Mouse (Mus musculus) adrenal gland, adult 2 months (tissue): ENCODE results near the gene Dennd1c. TPM values are rescaled to one million over a fixed set of nuclear protein-coding genes. Genes with fewer than 3 reads are reported as not detected.
"Not testable (repeated sequence)": the region's sequence is repeated elsewhere in the genome, so short reads cannot be mapped to it uniquely, and the experiment has no call there.

Experiments
- DNase-seq: peaks from one replicate; pipeline ENCODE4 v3.0.0; 2021
- polyA plus RNA-seq: library from polyadenylated mRNA; depleted of rRNA; stranded (reverse); fragments of >200 nt; gene quantifications from 2 replicates; pipeline ENCODE4 v1.2.3, GENCODE M21; 2012
- total RNA-seq, 2 experiments: library from RNA; stranded (reverse); gene quantifications; 2 replicates each; pipeline ENCODE4 v1.2.3; 2021

Gene Dennd1c
- total and polyA plus RNA-seq, 3 experiments = 1.8 to 3.3 (median 1.8) TPM

- DNase-seq = peak; percentile 49
These were observed 17.7 kb upstream of the Dennd1c start for GRCm38 (mm10) chr17:57095855-57096622.

GRCm38 (mm10) chr17:57094222-57094621, 15.9 kb upstream of the Dennd1c start:
- peak; percentile 24 for DNase-seq

GRCm38 (mm10) chr17:57087049-57087832, 8.9 kb upstream of the Dennd1c start, which contains the start of gene Tubb4a:
TSS of gene Tubb4a (minus strand) at chr17:57087782.
- DNase-seq = peak; percentile 30

- DNase-seq = no peak
These were observed 7.8 kb upstream of the Dennd1c start for GRCm38 (mm10) chr17:57085970-57086757.

GRCm38 (mm10) chr17:57082481-57082880, 4.2 kb upstream of the Dennd1c start:
- no peak for DNase-seq

GRCm38 (mm10) chr17:57081234-57081842, 3.0 kb upstream of the Dennd1c start:
- DNase-seq = no peak

GRCm38 (mm10) chr17:57079919-57080318, 1.6 kb upstream of the Dennd1c start:
- no peak for DNase-seq

GRCm38 (mm10) chr17:57076916-57077315, 1.4 kb downstream of the Dennd1c start:
- DNase-seq = no peak

GRCm38 (mm10) chr17:57070699-57071098, 7.6 kb downstream of the Dennd1c start:
- DNase-seq = no peak

- no peak for DNase-seq
These were observed 8.0 kb downstream of the Dennd1c start for GRCm38 (mm10) chr17:57070272-57070671.

- DNase-seq = no peak
These were observed 11.4 kb downstream of the Dennd1c start for GRCm38 (mm10) chr17:57066908-57067307.

GRCm38 (mm10) chr17:57063031-57063430, 15.3 kb downstream of the Dennd1c start:
- DNase-seq = no peak

GRCm38 (mm10) chr17:57062548-57062947, 15.8 kb downstream of the Dennd1c start:
- DNase-seq = peak; percentile 14

GRCm38 (mm10) chr17:57062011-57062521, 16.2 kb downstream of the Dennd1c start:
- DNase-seq = peak; percentile 27

- DNase-seq = peak; percentile 56
These were observed 17.2 kb downstream of the Dennd1c start for GRCm38 (mm10) chr17:57061069-57061468.

GRCm38 (mm10) chr17:57060231-57060801, 18.0 kb downstream of the Dennd1c start:
- DNase-seq = peak; percentile 96

GRCm38 (mm10) chr17:57059486-57059977, 18.8 kb downstream of the Dennd1c start, which contains the start of gene Slc25a23:
TSS of gene Slc25a23 (minus strand) at chr17:57059863.
- peak; percentile 79 for DNase-seq

GRCm38 (mm10) chr17:57058891-57059485, 19.3 kb downstream of the Dennd1c start, which contains the start of gene Crb3:
TSS of gene Crb3 (plus strand) at chr17:57059105.
- DNase-seq = peak; percentile 56

- DNase-seq = no peak
These were observed 22.1 kb downstream of the Dennd1c start for GRCm38 (mm10) chr17:57056246-57056645.

- not testable (repeated sequence) for DNase-seq
These were observed 26.6 kb downstream of the Dennd1c start for GRCm38 (mm10) chr17:57051679-57052078.
